Mouse (Mus musculus): ENCODE data around the gene Anks1b.

GRCm38 (mm10) chr10:90677421-90677820 is 804.1 kb downstream of the Anks1b start:
- TF ChIP-seq CTCF (IDR thresholded peaks at IDR 0.05; ENCODE audit: extremely low read depth, insufficient read length, insufficient replicate concordance, low read depth, low read length) (no peak), POLR2A (IDR thresholded peaks at IDR 0.05; ENCODE audit: low read depth, low read length) (no peak)

All from small intestine, adult 2 months (tissue).